Mouse (Mus musculus) midbrain, embryonic 13.5 days (tissue): ENCODE measurements around the gene Tmprss11a. TPM values are rescaled to one million over a fixed set of nuclear protein-coding genes. Genes with fewer than 3 reads are reported as not detected.

ENCODE experiments used
- ATAC-seq: fragments of 200-750 bp; cut with Nextera tagmentation; 2 replicates; pipeline ENCODE4 v1.8.0; 2017; ENCODE audit warnings: mild to moderate bottlenecking, moderate TSS enrichment, moderate library complexity
- H3K27ac ChIP-seq: fragments of 300-500 bp; sonication (generic); 2 replicates; pipeline ENCODE4 v1.5.1; 2015; ENCODE audit warnings: inconsistent platforms, mild to moderate bottlenecking, moderate library complexity
- H3K27me3 ChIP-seq: fragments of 300-500 bp; sonication (generic); 2 replicates; pipeline ENCODE4 v1.6.1; 2015; ENCODE audit warnings: mild to moderate bottlenecking, inconsistent platforms
- H3K36me3 ChIP-seq: fragments of 300-500 bp; sonication (generic); 2 replicates; pipeline ENCODE4 v1.6.1; 2015; ENCODE audit warnings: mild to moderate bottlenecking, inconsistent platforms
- H3K4me1 ChIP-seq: fragments of 300-500 bp; sonication (generic); replicated peaks from 2 replicates; pipeline ENCODE4 v1.6.1; 2015; ENCODE audit warnings: inconsistent platforms
- H3K4me2 ChIP-seq: fragments of 300-500 bp; sonication (generic); replicated peaks from 2 replicates; pipeline ENCODE4 v1.6.1; 2015; ENCODE audit warnings: moderate library complexity, mild to moderate bottlenecking, inconsistent platforms
- H3K4me3 ChIP-seq: fragments of 300-500 bp; sonication (generic); replicated peaks from 2 replicates; pipeline ENCODE4 v1.5.1; 2015; ENCODE audit warnings: mild to moderate bottlenecking, inconsistent platforms
- H3K9ac ChIP-seq: fragments of 300-500 bp; sonication (generic); replicated peaks from 2 replicates; pipeline ENCODE4 v1.6.1; 2015; ENCODE audit warnings: mild to moderate bottlenecking, inconsistent platforms
- H3K9me3 ChIP-seq: fragments of 300-500 bp; sonication (generic); 2 replicates; pipeline ENCODE4 v1.6.1; 2016; ENCODE audit warnings: mild to moderate bottlenecking, inconsistent platforms
- WGBS: fragments of 180-500 bp; shearing (Covaris S2); methylation state at CpG from one replicate; pipeline ENCODE4 v1.1.7; 2015; 5-methylcytosine and 5-hydroxymethylcytosine counted together
- polyA plus RNA-seq: library from polyadenylated mRNA; unstranded; fragments of >200 nt; fragmentation: Nextera tagmentation; extraction: Ambion mirVana; gene quantifications from 2 replicates; pipeline ENCODE4 v1.2.1, GENCODE M21; 2015

Gene Tmprss11a
- polyA plus RNA-seq, 1 experiment from 2014 or later, result not detected

DNA sequence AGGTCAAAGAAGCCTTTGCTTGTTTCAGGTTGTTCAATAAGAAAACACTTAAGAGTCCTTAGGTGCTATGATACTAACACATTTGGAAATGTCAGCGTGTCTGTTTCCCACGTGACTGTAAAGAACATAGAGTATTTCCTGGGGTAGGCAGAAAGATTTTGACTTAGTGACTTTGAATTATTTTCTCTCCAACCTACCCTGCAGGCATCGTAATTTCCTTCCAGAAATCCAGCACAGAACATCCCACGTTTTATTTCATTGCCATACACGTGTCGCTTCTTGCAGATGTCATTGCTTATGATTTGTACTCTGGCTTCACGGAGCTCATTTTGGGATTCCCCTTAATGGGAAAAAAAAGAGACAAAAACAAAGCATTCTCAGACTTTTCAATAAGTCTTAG, 54.5 kb downstream of the Tmprss11a start:
- Histone ChIP-seq H3K27me3 (no peaks in the 10 kb centered on the region), H3K4me2 (no peak overlapping the region), H3K36me3 (no peaks in the 10 kb centered on the region), H3K9me3 (no peaks in the 10 kb centered on the region), H3K4me1 (no peaks in the 10 kb centered on the region), H3K27ac (no peak overlapping the region), H3K9ac (no peak overlapping the region), H3K4me3 (no peak overlapping the region)
- 87% methylated on average over 7 of the region's 7 CpGs for WGBS
- ATAC-seq, result no peak

DNA sequence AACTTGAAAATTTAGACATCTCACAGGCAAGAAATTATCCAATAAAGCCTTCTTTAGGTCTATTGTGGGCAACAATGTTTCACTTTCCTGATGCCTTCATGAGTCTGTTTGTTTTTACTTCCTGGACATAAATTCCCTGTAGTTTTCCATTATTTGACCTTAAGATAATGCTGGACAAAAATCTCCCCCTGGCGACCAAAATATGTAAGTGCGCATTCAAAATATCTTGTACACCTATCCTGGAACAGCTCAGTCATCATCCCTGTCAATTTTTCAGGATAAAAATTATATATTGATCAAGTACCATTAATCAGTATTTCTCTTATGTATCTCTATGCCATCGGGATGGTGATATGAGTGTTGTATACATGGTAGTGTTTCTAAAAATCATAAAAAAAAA, 58.0 kb downstream of the Tmprss11a start:
- Histone ChIP-seq H3K27me3 (no peaks in the 10 kb centered on the region), H3K36me3 (no peaks in the 10 kb centered on the region), H3K4me2 (no peak overlapping the region), H3K4me3 (no peak overlapping the region), H3K27ac (no peak overlapping the region), H3K4me1 (no peaks in the 10 kb centered on the region), H3K9ac (no peak overlapping the region), H3K9me3 (no peaks in the 10 kb centered on the region)
- WGBS, result 32% methylated on average over 3 of the region's 3 CpGs
- no peak for ATAC-seq

DNA sequence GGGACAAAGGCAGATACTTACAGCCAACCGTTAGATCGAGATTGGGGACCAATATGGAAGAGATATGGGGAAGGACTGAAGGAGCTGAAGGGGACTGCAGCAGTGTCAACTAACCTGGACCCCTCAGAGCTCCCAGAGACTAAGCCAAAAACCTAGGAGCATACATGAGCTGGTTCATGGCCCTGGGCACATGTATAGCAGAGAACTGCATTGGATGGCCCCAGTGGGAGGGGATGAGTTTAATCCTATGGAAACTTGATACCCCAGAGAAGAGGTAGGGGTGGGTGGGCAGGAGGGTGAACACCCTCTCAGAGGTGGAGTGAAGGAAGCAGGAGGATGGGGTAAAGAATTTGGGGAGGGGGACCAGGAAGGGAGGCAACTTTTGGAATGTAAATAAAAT, 60.8 kb downstream of the Tmprss11a start:
- H3K4me2 ChIP-seq, result no peak overlapping the region
- 93% methylated on average over 2 of the region's 2 CpGs for WGBS
- no peak overlapping the region for H3K27ac ChIP-seq
- H3K4me1 ChIP-seq, result no peaks in the 10 kb centered on the region
- no peaks in the 10 kb centered on the region for H3K36me3 ChIP-seq
- ATAC-seq, result no peak
- no peaks in the 10 kb centered on the region for H3K27me3 ChIP-seq
- no peaks in the 10 kb centered on the region for H3K9me3 ChIP-seq
- H3K4me3 ChIP-seq, result no peak overlapping the region
- no peak overlapping the region for H3K9ac ChIP-seq

DNA sequence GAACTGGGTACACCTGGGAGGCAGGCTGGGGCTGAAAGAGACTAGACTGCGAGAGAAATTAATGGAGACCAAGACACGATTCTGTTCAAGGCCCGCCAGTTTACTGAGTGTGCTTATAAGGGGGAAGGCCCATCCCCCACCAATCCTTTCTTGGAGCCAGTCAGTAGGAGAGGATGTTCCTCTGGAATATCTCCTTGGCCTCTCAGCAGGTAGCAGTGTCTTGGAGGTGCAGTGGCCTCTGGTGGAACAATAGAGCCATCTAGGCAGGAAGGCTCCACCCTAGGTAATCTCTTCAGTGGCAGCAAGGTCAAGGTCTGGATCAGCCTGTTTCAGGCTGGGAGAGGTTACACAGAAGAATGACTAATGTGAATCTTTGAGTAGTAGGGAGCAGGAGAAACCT, 61.6 kb downstream of the Tmprss11a start:
- no peak overlapping the region for H3K9ac ChIP-seq
- no peak overlapping the region for H3K27ac ChIP-seq
- no peaks in the 10 kb centered on the region for H3K27me3 ChIP-seq
- ATAC-seq, result no peak
- no peak overlapping the region for H3K4me3 ChIP-seq
- 84% methylated on average over 3 of the region's 3 CpGs for WGBS
- H3K4me1 ChIP-seq, result no peaks in the 10 kb centered on the region
- no peaks in the 10 kb centered on the region for H3K9me3 ChIP-seq
- no peak overlapping the region for H3K4me2 ChIP-seq
- H3K36me3 ChIP-seq, result no peaks in the 10 kb centered on the region

DNA sequence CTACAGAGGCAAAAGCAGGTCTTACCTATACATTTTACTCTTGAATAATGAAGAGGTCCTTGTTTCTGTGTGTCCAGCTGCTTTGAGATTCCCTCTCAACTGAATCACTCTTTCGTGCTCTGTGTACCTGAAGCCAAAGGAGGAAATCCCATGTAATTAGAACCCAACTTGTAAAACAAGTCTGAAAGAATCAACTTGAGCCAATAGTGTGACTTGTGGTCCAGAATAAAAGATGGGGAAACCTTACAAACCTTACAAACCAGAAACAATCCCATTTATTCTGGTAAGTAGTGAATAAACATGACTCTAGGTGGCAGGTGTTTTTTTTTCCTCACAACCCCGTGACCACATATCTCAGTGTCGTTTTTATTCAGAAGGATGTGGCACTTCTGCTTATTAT, 95.5 kb downstream of the Tmprss11a start, which contains the start of gene Tmprss11d:
Gene Tmprss11d, minus strand, starts transcription at position 101 of the 400 bp plus-strand sequence.
- no peak within 1 kb of the TSS for H3K9ac ChIP-seq
- no peaks in the 10 kb centered on the region for H3K27me3 ChIP-seq
- H3K36me3 ChIP-seq, result no peaks in the 10 kb centered on the region
- no peaks in the 10 kb centered on the region for H3K9me3 ChIP-seq
- H3K27ac ChIP-seq, result no peak within 1 kb of the TSS
- no peak within 1 kb of the TSS for H3K4me2 ChIP-seq
- 66% methylated on average over 3 of the region's 3 CpGs for WGBS
- ATAC-seq, result no peak
- H3K4me1 ChIP-seq, result no peaks in the 10 kb centered on the region
- H3K4me3 ChIP-seq, result no peak within 1 kb of the TSS

Other genes starting within 250 kb of the Tmprss11a start
- gene Tmprss11c, start 179.7 kb downstream of the Tmprss11a start, polyA plus RNA-seq, result not detected in 2 replicates
- not detected in 2 replicates for gene Tmprss11d, start 95.6 kb downstream of the Tmprss11a start, polyA plus RNA-seq
- not detected in 2 replicates for gene Tmprss11g, start 49.6 kb upstream of the Tmprss11a start, polyA plus RNA-seq
- not detected in 2 replicates for gene Tmprss11f, start 163.4 kb upstream of the Tmprss11a start, polyA plus RNA-seq
- not detected in 2 replicates for gene Tmprss11b, start 207.4 kb upstream of the Tmprss11a start, polyA plus RNA-seq